In genomic region chr7:114718300-114718699, GRCm38 (mm10) we compare ENCODE assay signal across 11 mouse cellular contexts. TPM values are rescaled to one million over a fixed set of nuclear protein-coding genes. Genes with fewer than 3 reads are reported as not detected.
DNase-seq lines count a peak whose midpoint lies in the region; ATAC-seq lines count a peak whose summit lies in the region.
"Had no signal": no experiment of that assay in that cellular context is flagged by ENCODE, and none has a peak within 500 bp of the region (broad histone marks: within the 10 kb centered on the region; RNA-seq: fewer than 3 reads in every experiment).

Gene Calcb, plus strand, starts transcription at chr7:114718643.

- H3K27ac ChIP-seq in heart, embryonic 10.5 days, result no peak within 1 kb of the TSS

- intact Hi-C loops in heart, postnatal 10 days (cut with DNase I), result loop anchor here (2.0 to 5.0 kb wide), 2 partner anchors 137 to 221 kb away; no protein-coding TSS in a partner anchor

- peaks cover 19% of the 10 kb centered on the region for H3K4me1 ChIP-seq in heart, embryonic 10.5 days

- peaks cover 61% of the 10 kb centered on the region for H3K27me3 ChIP-seq in heart, embryonic 10.5 days (ENCODE audit: insufficient read depth, poor library complexity, severe bottlenecking)

- peak within 1 kb of the TSS; percentile 43 for H3K4me3 ChIP-seq in heart, embryonic 10.5 days

- 7% methylated on average over 11 of the region's 11 CpGs for WGBS in heart, embryonic 10.5 days

- no peak for DNase-seq in heart, embryonic 10.5 days (ENCODE audit: low spot score)
- DNase-seq in heart, postnatal 10 days, result no peak
- DNase-seq in thymus, postnatal 0 days (ENCODE audit: low spot score), result no peak
- no peak for DNase-seq in thymus, postnatal 14 days
- no peak for DNase-seq in ovary, postnatal 14 days (ENCODE audit: low spot score)
- DNase-seq in spleen, adult 12 weeks (ENCODE audit: low spot score), result no peak
- DNase-seq: cerebellum, adult 9-11 months; kidney, adult 18-20 months; spleen, adult 18-20 months had no signal

- H3K9me3 ChIP-seq in heart, embryonic 10.5 days, result no peaks in the 10 kb centered on the region

- H3K36me3 ChIP-seq in heart, embryonic 10.5 days, result no peaks in the 10 kb centered on the region

- ATAC-seq in megakaryocyte-erythroid progenitor cell, adult 5-6 weeks (replicated peaks; ENCODE audit: low FRiP score, low TSS enrichment, poor library complexity, severe bottlenecking), result 0 out of 2 replicates have a peak, but pooled peaks have one; percentile 15
- no peak for ATAC-seq in erythroid progenitor cell, adult 5-6 weeks (replicated peaks; ENCODE audit: low FRiP score, poor library complexity, severe bottlenecking)

RNA-seq across cellular contexts. Expression of gene Calcb, which starts in this region (rescaled TPM):
- polyA plus RNA-seq in heart, embryonic 10.5 days (2016; fragmentation: Nextera tagmentation; extraction: Ambion mirVana), result not detected in 2 replicates
- total RNA-seq in heart, postnatal 10 days (2021), result under 1 TPM; 0.47 to 0.74 TPM
- polyA plus RNA-seq in thymus, postnatal 0 days (2015; fragmentation: Nextera tagmentation; extraction: Ambion mirVana), result 19.4 and 19.5 TPM in 2 replicates
- not detected in 2 replicates for total RNA-seq in megakaryocyte-erythroid progenitor cell, adult 5-6 weeks (2014; fragmentation: Nextera tagmentation)
- not detected in 2 replicates for total RNA-seq in megakaryocyte-erythroid progenitor cell, adult 5-6 weeks (2017)
- not detected in 2 replicates for total RNA-seq in erythroid progenitor cell, adult 5-6 weeks (2015; ENCODE audit: low replicate concordance)
- total RNA-seq in erythroid progenitor cell, adult 5-6 weeks (2017; ENCODE audit: low replicate concordance), result not detected in 2 replicates

Comparison
In these comparisons a context has a peak if more than half of its experiments do, and no peak if none do; other contexts are left out.
1. RNA of gene Calcb (polyA plus RNA-seq): 19.4 to 19.5 TPM in thymus, postnatal 0 days; not detected in heart, embryonic 10.5 days; every median in the first group is over 10 times any median in the second.
2. Peak in ATAC-seq in megakaryocyte-erythroid progenitor cell, adult 5-6 weeks; RNA of the gene not detected or under 1 TPM.